Mouse (Mus musculus): ENCODE measurements around the gene Ptgir. TPM values are rescaled to one million over a fixed set of nuclear protein-coding genes. Genes with fewer than 3 reads are reported as not detected.
"Not testable (repeated sequence)": the region's sequence is repeated elsewhere in the genome, so short reads cannot be mapped to it uniquely, and the experiment has no call there.

Gene Ptgir
- polyA plus RNA-seq, 1 experiment from 2014 or later: 2.6 TPM

GRCm38 (mm10) chr7:16940292-16940691 lies 34.0 kb downstream of the Ptgir start:
- DNase-seq (ENCODE audit: low spot score): no peak

GRCm38 (mm10) chr7:16942861-16943260 lies 36.6 kb downstream of the Ptgir start:
- no peak for DNase-seq (ENCODE audit: low spot score)

GRCm38 (mm10) chr7:16944061-16944807 lies 37.9 kb downstream of the Ptgir start, which contains the start of gene Pnmal2:
Pnmal2 (plus strand) TSS chr7:16944682.
- peak; percentile 96 for DNase-seq (ENCODE audit: low spot score)

GRCm38 (mm10) chr7:16944808-16945315 lies 38.6 kb downstream of the Ptgir start:
- DNase-seq (ENCODE audit: low spot score): no peak

- DNase-seq (ENCODE audit: low spot score): no peak
Measured at GRCm38 (mm10) chr7:16945419-16945818, 39.1 kb downstream of the Ptgir start.

- no peak for DNase-seq (ENCODE audit: low spot score)
Measured at GRCm38 (mm10) chr7:16946441-16947348, 40.4 kb downstream of the Ptgir start.

GRCm38 (mm10) chr7:16947349-16947895 lies 41.1 kb downstream of the Ptgir start:
- DNase-seq (ENCODE audit: low spot score): no peak

GRCm38 (mm10) chr7:16947959-16948361 lies 41.7 kb downstream of the Ptgir start:
- DNase-seq (ENCODE audit: low spot score): no peak

- no peak for DNase-seq (ENCODE audit: low spot score)
Measured at GRCm38 (mm10) chr7:16948923-16949458, 42.7 kb downstream of the Ptgir start.

GRCm38 (mm10) chr7:16949908-16950841 lies 43.9 kb downstream of the Ptgir start:
- peak; percentile 84 for DNase-seq (ENCODE audit: low spot score)

GRCm38 (mm10) chr7:16950861-16951635 lies 44.8 kb downstream of the Ptgir start:
- peak; percentile 86 for DNase-seq (ENCODE audit: low spot score)

GRCm38 (mm10) chr7:16953776-16954175 lies 47.5 kb downstream of the Ptgir start:
- not testable (repeated sequence) for DNase-seq (ENCODE audit: low spot score)

- no peak for DNase-seq (ENCODE audit: low spot score)
Measured at GRCm38 (mm10) chr7:16955712-16956111, 49.4 kb downstream of the Ptgir start.

GRCm38 (mm10) chr7:16956410-16957265 lies 50.3 kb downstream of the Ptgir start:
- no peak for DNase-seq (ENCODE audit: low spot score)

GRCm38 (mm10) chr7:16959539-16960187 lies 53.4 kb downstream of the Ptgir start, which contains the start of gene Pnmal1:
Pnmal1 (plus strand) TSS chr7:16959679.
- DNase-seq (ENCODE audit: low spot score): no peak
